Mouse (Mus musculus) thymus, postnatal 36 days (tissue): ENCODE results near the gene Card6.

ENCODE experiments used
- DNase-seq, 2 experiments: peaks; one replicate each; pipeline ENCODE4 v3.0.0; 2022; ENCODE audit warnings: mixed read lengths in 2 of 2

Card6 gene

GRCm38 (mm10) chr15:5081235-5081634, 27.1 kb downstream of the Card6 start:
- no peak for DNase-seq

- no peak for DNase-seq
Observed at GRCm38 (mm10) chr15:5068801-5069518, 39.4 kb downstream of the Card6 start.

- DNase-seq = no peak
Observed at GRCm38 (mm10) chr15:5063635-5064034, 44.7 kb downstream of the Card6 start, which contains the start of gene C7. Gene C7, minus strand, starts transcription at chr15:5063740.
